Mouse (Mus musculus): Measurements from ENCODE around the gene Mettl2. TPM values are rescaled to one million over a fixed set of nuclear protein-coding genes. Genes with fewer than 3 reads are reported as not detected.
A peak's percentile ranks its signal among the peaks of the same experiment; 100 is the strongest.

The Mettl2 gene
- polyA plus RNA-seq, 1 experiment = 4.6 TPM

- peaks cover 6% of the 10 kb centered on the region; the same call in 1 of the 2 replicates for H3K36me3 ChIP-seq (ENCODE audit: control insufficient read depth, insufficient read depth, low read length)
- under 1% methylated on average over 89 of the region's 89 CpGs for WGBS
- TF ChIP-seq POLR2A (IDR thresholded peaks at IDR 0.05; ENCODE audit: low read depth, low read length) (no peak), CTCF (IDR thresholded peaks at IDR 0.05; ENCODE audit: extremely low read depth, insufficient read length, insufficient replicate concordance, low read depth, low read length) (no peak)
- H3K4me3 ChIP-seq (ENCODE audit: low read depth, low read length) = peak overlapping the region; percentile 99
- peak overlapping the region; percentile 61 for H3K27ac ChIP-seq (ENCODE audit: insufficient read depth, low read depth, low read length)
- H3K4me1 ChIP-seq (ENCODE audit: control insufficient read depth, insufficient read depth, insufficient read length, low read length) = no peaks in the 10 kb centered on the region; the same call in 1 of the 2 replicates
- no peaks in the 10 kb centered on the region for H3K27me3 ChIP-seq (ENCODE audit: control insufficient read depth, insufficient read depth, low read length)
These were observed 55.6 kb downstream of the Mettl2 start for GRCm38 (mm10) chr11:105181689-105182460.

GRCm38 (mm10) chr11:105182461-105182855 lies 56.2 kb downstream of the Mettl2 start:
- Histone ChIP-seq H3K36me3 (ENCODE audit: control insufficient read depth, insufficient read depth, low read length) (peaks cover 6% of the 10 kb centered on the region; the same call in 1 of the 2 replicates), H3K4me3 (ENCODE audit: low read depth, low read length) (peak overlapping the region; percentile 99), H3K27me3 (ENCODE audit: control insufficient read depth, insufficient read depth, low read length) (no peaks in the 10 kb centered on the region), H3K27ac (ENCODE audit: insufficient read depth, low read depth, low read length) (peak overlapping the region; percentile 61), H3K4me1 (ENCODE audit: control insufficient read depth, insufficient read depth, insufficient read length, low read length) (no peaks in the 10 kb centered on the region; the same call in 1 of the 2 replicates)
- TF ChIP-seq POLR2A (IDR thresholded peaks at IDR 0.05; ENCODE audit: low read depth, low read length) (no peak), CTCF (IDR thresholded peaks at IDR 0.05; ENCODE audit: extremely low read depth, insufficient read length, insufficient replicate concordance, low read depth, low read length) (no peak)
- WGBS = 1% methylated on average over 4 of the region's 4 CpGs

- H3K4me3 ChIP-seq (ENCODE audit: low read depth, low read length) = no peak overlapping the region
- no peak overlapping the region for H3K27ac ChIP-seq (ENCODE audit: insufficient read depth, low read depth, low read length)
- no peaks in the 10 kb centered on the region for H3K27me3 ChIP-seq (ENCODE audit: control insufficient read depth, insufficient read depth, low read length)
- H3K36me3 ChIP-seq (ENCODE audit: control insufficient read depth, insufficient read depth, low read length) = peaks cover 6% of the 10 kb centered on the region; the same call in 1 of the 2 replicates
- no peaks in the 10 kb centered on the region; the same call in 1 of the 2 replicates for H3K4me1 ChIP-seq (ENCODE audit: control insufficient read depth, insufficient read depth, insufficient read length, low read length)
- 93% methylated on average over 3 of the region's 3 CpGs for WGBS
- TF ChIP-seq POLR2A (IDR thresholded peaks at IDR 0.05; ENCODE audit: low read depth, low read length) (no peak), CTCF (IDR thresholded peaks at IDR 0.05; ENCODE audit: extremely low read depth, insufficient read length, insufficient replicate concordance, low read depth, low read length) (no peak)
These were observed 58.5 kb downstream of the Mettl2 start for GRCm38 (mm10) chr11:105184678-105185077.

Other genes with a start within 250 kb of the Mettl2 start
- not detected in 2 replicates for gene Efcab3, start 62.8 kb upstream of the Mettl2 start, polyA plus RNA-seq (2012; rRNA removed)
- gene Gm10842, start 20.5 kb downstream of the Mettl2 start, polyA plus RNA-seq (2012; rRNA removed) = not detected in 2 replicates
- gene Tlk2, start 52.4 kb downstream of the Mettl2 start, polyA plus RNA-seq (2012; rRNA removed) = 1.9 and 5.3 TPM in 2 replicates
- gene Mrc2, start 166.2 kb downstream of the Mettl2 start, polyA plus RNA-seq (2012; rRNA removed) = 3.9 and 6.3 TPM in 2 replicates